Mouse (Mus musculus) gastrocnemius, adult 2 months (tissue): Measurements from ENCODE around the gene Zbtb48. TPM values are rescaled to one million over a fixed set of nuclear protein-coding genes. Genes with fewer than 3 reads are reported as not detected.

Experiments
- DNase-seq: peaks from one replicate; pipeline ENCODE4 v3.0.0; 2022
- H3K27ac ChIP-seq: fragments of 200-600 bp; 2 replicates; pipeline ENCODE4 v1.8.1; 2022; ENCODE audit warnings: mild to moderate bottlenecking
- H3K4me3 ChIP-seq: fragments of 200-600 bp; 2 replicates; pipeline ENCODE4 v1.8.1; 2022; ENCODE audit warnings: mild to moderate bottlenecking, moderate library complexity
- CTCF ChIP-seq: fragments of 200-600 bp; IDR thresholded peaks from 2 replicates; pipeline ENCODE4 v1.8.1; 2022; ENCODE audit warnings: antibody characterized with exemption, mild to moderate bottlenecking, moderate library complexity
- intact Hi-C: fragments of 180-260 bp; cut with DNase I; formaldehyde crosslinking; loops from one replicate; pipeline ENCODE4 v1.15.1; 2025
- total RNA-seq, 2 experiments: library from RNA; stranded (reverse); gene quantifications; 2 replicates each; pipeline ENCODE4 v1.2.3; 2021

The Zbtb48 gene
- total RNA-seq, 2 experiments from 2014 or later, result 2.4 to 3.3 TPM

DNA sequence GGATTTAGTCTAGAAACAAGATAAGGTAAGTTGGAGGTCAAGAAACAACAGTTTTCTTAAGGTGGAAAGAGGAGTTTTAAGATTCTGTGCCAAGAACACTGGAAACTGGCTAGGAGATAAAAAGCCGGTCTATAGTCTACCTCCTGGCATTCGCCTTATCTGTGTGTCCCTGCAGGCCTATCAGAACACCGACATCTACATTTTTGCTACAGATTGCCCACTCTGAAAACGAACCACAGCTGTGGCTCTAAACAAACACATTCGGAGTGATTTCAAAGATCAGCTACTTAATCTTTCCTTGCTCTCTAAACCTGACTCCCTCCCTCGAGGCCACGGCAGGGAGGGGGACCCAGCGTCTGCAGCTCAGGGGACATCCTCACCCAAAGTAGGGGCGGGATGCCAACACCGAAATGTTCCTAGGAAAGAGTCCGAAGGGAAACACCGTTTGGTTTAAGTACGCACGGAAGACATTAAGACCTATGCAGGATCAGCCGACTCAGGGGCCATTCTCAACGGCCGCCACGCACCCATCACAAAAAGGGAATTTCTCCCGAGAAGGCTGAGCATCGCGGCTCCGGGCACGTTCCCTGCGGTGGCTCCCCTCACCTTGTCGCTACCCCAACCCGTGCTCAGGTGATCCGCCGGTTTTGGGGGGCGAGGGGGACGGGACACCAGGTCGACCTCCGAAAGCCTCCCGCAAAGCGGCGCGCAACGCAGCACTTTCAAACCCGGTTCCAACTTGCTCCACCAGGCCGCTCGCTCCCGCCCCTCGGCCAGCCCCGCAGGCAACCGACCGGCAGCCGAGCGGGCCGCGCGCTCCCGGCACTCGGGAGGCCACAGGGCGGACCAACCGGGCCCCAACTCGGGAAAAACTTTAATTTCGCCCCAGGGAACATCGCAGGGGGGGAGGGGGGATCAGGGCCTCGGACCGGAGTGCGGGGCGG, 33.0 kb downstream of the Zbtb48 start:
- Histone ChIP-seq H3K27ac (peak overlapping the region; percentile 99), H3K4me3 (peak overlapping the region; percentile 100)
- intact Hi-C loops, result no loop called here
- no peak for TF ChIP-seq CTCF
- DNase-seq, result peak; percentile 62

DNA sequence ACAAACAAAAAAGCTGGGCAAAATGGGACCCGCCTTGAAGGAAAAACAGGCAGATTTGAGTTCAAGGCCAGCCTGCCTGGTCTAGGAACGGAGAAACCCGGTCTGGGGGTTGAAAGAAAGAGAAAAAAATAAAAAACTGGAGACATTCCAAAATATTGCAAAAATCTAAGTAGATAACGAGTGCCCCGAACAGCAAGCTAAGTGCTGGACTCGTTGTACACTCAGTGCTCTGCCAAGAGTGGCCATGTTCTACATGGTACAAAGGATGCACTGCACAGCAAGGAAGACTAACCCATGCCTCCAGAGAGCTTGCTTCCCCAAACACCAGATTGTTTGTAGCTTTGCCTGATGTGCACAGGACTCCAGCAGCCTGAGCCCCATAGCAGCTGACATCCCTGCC, 34.4 kb downstream of the Zbtb48 start:
- TF ChIP-seq CTCF, result no peak
- intact Hi-C loops, result no loop called here
- no peak overlapping the region for H3K27ac ChIP-seq
- DNase-seq, result no peak
- no peak overlapping the region for H3K4me3 ChIP-seq

DNA sequence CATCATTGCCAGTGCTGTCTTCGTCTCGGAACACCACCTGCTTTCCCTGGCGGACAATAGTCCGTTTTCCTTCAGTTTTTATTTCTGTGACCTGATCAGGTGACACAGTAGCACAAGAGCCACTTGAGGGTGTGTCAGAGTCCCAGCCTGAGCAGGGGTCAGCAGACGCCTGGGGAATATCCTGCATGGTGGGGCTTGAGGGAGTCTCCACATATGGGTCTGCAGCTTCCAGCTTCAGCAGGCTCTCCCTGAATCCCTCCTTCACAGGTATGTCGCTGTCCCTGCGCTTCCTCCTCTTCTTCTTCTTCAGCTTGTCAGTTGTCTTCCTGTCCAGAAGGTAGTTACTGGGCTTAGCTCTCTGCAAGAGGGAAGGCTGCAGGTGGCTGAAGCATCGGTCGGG, 35.4 kb downstream of the Zbtb48 start:
- H3K4me3 ChIP-seq, result no peak overlapping the region
- no peak for TF ChIP-seq CTCF
- intact Hi-C loops, result no loop called here
- H3K27ac ChIP-seq, result no peak overlapping the region
- DNase-seq, result no peak

DNA sequence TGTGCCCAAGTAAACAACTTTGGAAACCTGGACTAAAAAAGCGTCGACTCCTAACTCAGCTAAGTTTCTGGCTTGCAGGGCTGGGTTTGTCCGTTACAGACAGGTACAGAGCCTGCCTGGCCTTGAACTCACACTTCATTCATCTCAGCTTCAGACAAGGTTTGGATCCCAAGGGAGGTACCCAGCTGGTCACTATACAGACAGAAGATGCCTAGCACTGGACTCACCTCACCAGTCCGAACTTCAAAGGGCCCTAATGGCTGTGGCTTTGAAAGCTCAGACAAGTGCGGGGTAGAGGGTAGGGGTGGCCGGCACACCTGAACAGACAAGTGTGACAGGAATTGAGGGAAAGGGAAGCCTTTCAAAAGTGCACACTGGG, 38.4 kb downstream of the Zbtb48 start:
- no peak for TF ChIP-seq CTCF
- intact Hi-C loops, result no loop called here
- Histone ChIP-seq H3K27ac (peak overlapping the region; percentile 95), H3K4me3 (peak overlapping the region; percentile 87)
- DNase-seq, result no peak

DNA sequence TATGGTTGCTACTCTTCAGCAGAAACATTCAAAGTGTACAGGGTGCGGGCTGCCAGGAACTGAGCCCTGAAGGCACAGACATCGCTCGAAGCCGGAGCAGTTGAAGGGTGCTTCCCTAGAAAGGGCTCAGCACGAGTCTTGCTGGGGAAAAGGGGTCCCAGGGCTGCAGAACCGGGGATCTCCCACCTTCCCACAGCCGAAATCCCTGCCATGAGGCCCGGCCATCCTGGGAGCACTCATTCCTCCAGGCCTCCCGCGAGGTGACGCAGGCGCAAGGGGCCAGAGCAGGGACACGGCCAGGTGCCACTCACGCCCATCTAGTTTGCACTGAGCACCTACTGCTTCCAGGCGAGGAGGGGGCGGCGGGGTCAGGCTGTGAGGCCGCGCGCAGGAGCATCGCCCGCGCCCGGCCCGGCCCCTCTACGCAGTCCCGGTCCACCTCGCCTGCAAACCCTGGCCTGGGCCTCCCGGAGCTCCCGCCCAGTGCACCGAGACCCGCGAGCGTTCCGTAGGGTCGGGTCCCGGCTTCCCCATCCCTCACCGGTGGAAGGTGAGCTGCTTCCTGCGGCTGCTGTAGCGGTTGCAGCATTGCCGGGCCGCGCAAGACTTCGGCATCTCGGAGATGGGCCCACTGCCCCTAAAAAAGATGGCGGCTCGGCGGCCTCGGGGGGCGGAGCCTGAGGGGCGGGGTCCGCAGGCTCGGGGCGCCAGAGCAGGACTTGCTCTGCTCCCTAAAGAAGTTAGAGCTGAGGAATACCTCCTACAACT, 38.9 kb downstream of the Zbtb48 start, which contains the start of gene Thap3:
Gene Thap3 (minus strand): TSS at position 656 of the 768 bp plus-strand sequence.
- Histone ChIP-seq H3K27ac (peak within 1 kb of the TSS; percentile 95), H3K4me3 (peak within 1 kb of the TSS; percentile 87)
- peak; percentile 89 for DNase-seq
- intact Hi-C loops, result no loop called here
- TF ChIP-seq CTCF, result no peak

DNA sequence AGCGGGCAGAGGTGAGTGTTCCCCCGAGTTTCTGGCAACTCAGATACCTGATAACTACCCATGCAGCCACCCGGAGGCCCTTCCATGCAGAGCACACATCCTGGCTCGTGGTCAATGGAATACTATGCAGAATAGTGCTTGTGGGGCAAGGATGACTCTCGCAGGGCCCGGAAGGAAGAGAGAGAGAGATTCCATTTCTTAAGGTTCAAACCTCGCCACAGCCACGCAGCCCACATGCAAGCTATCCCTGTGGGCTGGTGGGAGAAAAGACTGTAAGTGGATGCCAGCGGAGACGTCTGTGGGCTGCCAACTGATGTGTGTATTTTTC, 39.5 kb downstream of the Zbtb48 start:
- DNase-seq, result no peak
- TF ChIP-seq CTCF, result no peak
- peak overlapping the region; percentile 87 for H3K4me3 ChIP-seq
- intact Hi-C loops, result no loop called here
- H3K27ac ChIP-seq, result peak overlapping the region; percentile 95

DNA sequence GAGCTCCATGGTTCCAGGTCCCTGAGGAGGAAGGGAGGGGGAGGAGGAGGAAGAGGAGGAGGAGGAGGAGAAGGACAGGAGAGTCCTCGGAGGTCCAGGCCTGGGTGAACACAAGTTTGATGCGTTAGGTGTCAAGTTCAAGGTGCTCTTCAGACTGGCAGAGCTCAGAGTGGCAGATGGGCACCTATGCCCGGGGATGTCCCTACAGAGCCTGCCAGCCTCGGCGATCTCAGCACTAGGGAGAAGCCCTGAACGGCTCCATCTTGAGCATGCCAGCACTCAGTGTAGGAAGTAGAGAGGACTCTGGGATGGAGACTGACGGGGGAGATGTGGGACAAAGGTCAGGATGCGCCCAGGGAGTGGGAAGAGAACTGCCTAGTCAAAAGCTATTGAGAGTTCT, 40.8 kb downstream of the Zbtb48 start:
- Histone ChIP-seq H3K4me3 (no peak overlapping the region), H3K27ac (peak overlapping the region; percentile 54)
- no peak for DNase-seq
- intact Hi-C loops, result no loop called here
- no peak for TF ChIP-seq CTCF

DNA sequence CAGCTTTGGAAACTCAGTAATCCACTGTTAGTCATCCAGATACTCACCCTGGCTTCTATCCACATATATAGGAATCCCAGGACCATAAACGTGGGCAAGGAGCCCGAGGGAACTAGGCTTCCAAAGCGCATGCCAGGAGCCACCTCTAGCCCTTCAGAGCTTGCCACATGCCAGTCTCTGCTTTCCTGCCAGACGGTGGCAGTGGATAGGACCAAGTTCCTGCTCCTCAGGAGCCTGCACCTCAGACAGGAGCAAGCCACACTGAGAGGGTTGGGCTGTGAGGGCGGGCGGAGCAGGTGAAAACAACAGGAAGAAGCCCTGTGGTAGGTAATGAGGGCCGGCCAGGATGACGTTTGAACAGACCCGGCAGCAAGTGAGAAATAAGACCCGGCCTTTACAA, 41.6 kb downstream of the Zbtb48 start:
- intact Hi-C loops, result no loop called here
- peak; percentile 56 for DNase-seq
- H3K27ac ChIP-seq, result peak overlapping the region; percentile 54
- H3K4me3 ChIP-seq, result no peak overlapping the region
- no peak for TF ChIP-seq CTCF

DNA sequence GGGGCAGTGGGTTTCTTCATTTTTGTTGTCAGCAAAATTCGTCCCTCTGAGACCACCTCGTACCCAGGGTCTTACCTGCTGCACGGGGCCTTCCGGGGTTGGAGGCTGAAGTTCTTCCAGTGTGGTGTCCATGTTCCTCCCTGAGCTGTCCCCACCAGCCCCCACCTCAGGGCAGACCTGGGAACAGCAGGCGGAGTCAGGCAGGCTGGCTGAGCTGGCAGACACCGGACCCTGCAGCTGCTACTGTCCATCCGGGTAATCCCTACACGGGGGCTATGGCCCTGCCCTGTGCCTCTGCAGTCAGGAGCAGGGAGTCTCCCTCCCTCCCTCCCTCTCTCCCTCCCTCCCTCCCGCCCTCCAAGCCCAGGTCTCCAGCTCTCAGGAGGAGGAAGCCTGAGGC, 43.9 kb downstream of the Zbtb48 start:
- peak overlapping the region; percentile 78 for H3K4me3 ChIP-seq
- peak; percentile 96 for DNase-seq
- intact Hi-C loops, result loop anchor here (1.0 kb wide), 1 partner anchor 27 kb away; no protein-coding TSS in a partner anchor
- peak overlapping the region; percentile 96 for H3K27ac ChIP-seq
- TF ChIP-seq CTCF, result no peak; the same call in 1 of the 2 replicates

DNA sequence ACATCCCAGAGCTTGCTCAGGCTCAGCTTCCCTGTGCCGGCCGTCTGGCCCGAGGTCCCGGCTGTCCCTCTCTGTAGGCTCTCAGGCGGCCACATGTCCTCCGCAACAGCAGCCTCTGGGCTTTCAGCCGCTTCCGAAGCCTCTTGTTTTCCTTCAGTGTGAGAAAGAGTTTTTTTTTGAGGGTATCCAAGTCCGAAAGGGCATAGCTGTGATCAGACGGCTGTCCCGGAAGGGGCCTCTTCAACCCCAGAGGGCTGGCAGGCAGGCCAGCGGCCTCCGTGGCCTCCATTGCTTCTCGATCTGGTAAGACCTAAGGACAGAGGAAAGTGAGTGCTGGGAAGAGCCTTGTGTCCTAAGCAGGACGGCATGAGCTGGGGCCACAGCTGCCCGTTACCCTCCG, 44.4 kb downstream of the Zbtb48 start:
- peak overlapping the region; percentile 96 for H3K27ac ChIP-seq

DNA sequence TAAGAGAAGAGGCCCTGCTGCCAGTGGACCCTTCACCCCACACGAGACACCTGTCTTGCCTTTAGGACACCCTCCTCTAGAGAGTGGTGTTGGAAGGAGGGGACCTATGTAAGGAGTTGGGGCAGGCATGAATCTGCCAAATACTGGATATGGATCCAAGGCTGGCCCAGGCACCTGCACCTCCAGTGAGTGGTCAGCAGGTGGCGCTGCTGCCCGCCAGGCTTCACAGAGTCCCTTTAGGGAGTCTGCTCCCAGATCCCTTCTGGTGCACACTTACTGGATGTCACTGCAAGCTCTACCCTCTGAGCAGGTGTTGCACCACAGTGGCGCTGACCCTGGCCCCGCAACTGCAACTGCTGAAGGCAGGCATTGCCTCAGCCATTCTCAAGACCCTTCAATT, 46.1 kb downstream of the Zbtb48 start:
- DNase-seq, result peak; percentile 89
- Histone ChIP-seq H3K27ac (peak overlapping the region; percentile 96), H3K4me3 (peak overlapping the region; percentile 78)
- intact Hi-C loops, result loop anchor here (2.0 kb wide), 2 partner anchors 57 to 115 kb away; partner anchors contain the start of genes Nol9 and Tas1r1
- TF ChIP-seq CTCF, result 0 out of 2 replicates have a peak, but pooled peaks have one; percentile 100

More for the DNA sequence above, 44.4 kb downstream of the Zbtb48 start:
- TF ChIP-seq CTCF, result no peak
- DNase-seq, result peak; percentile 58
- peak overlapping the region; percentile 78 for H3K4me3 ChIP-seq
- intact Hi-C loops, result loop anchor here (1.0 kb wide), 1 partner anchor 27 kb away; no protein-coding TSS in a partner anchor

DNA sequence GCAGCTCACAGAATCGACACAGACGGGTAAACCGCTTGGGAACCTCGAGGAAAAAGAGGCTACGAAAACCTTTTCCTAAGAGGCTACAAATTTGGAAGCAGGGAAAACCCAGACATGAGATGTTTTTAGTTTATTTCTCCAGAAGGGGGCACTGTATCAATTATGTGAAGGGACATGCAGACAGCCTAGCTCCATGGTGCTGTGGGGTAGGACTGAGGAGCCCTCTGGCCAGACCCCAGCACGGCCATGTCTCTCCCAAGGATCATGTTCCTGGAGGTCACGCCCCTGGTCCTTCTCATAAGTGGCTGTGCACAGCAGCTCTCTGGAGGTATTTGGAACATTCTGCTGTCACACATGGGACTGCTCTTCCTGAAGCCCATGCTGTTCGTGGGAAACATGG, 46.8 kb downstream of the Zbtb48 start:
- Histone ChIP-seq H3K4me3 (no peak overlapping the region), H3K27ac (peak overlapping the region; percentile 96)
- intact Hi-C loops, result loop anchor here (2.0 kb wide), 2 partner anchors 58 to 116 kb away; partner anchors contain the start of genes Nol9 and Tas1r1
- DNase-seq, result peak; percentile 62
- TF ChIP-seq CTCF, result peak; percentile 57

DNA sequence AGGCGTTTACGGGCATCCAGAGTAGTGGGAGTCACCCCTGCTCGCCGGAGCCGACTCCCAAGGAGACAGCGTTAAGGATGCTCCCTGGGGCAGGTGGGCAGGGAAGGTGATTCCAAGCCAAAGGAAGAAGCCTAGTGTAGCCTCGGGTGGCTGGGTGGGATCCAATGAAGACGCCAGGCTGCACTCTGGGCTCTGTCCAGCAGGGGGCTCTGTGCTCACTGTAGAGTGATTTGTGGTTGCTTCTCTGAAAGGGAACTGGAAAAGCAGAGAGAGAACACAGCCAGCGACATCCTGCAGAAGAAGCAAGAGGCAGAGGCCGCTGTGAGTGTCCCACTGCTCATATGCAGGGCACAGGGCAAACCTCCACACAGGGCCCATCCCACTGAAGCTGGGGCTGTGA, 49.7 kb downstream of the Zbtb48 start:
- intact Hi-C loops, result no loop called here
- DNase-seq, result peak; percentile 88
- TF ChIP-seq CTCF, result peak; percentile 99

More for the DNA sequence above, 49.7 kb downstream of the Zbtb48 start:
- Histone ChIP-seq H3K4me3 (no peak overlapping the region), H3K27ac (peak overlapping the region; percentile 31; the same call in 1 of the 2 replicates)
